Mouse (Mus musculus): ENCODE measurements at regions not wholly inside any gene's neighbourhood (a gene's known extent, or its start where the extent isn't known, plus 50 kb on each side); places are given as distances from the start of the nearest gene placed in this dataset.

GRCm38 (mm10) chr3:143007047-143007446 lies 125.2 kb upstream of the Pkn2 start:
- TF ChIP-seq CTCF (IDR thresholded peaks at IDR 0.05; ENCODE audit: borderline replicate concordance, control insufficient read depth, extremely low read depth, insufficient read depth, low read length, poor library complexity) (no peak), POLR2A (IDR thresholded peaks at IDR 0.05; ENCODE audit: control insufficient read depth, extremely low read depth, insufficient read depth, low read length, poor library complexity) (no peak)

Data from thymus, adult 2 months (tissue).